Mouse (Mus musculus) megakaryocyte, embryonic 14.5 days (primary cell): ENCODE results near the gene Sec16a.

ENCODE experiments used
- FLI1 ChIP-seq: IDR thresholded peaks from 2 replicates; pipeline ENCODE4 v1.6.1; 2012; ENCODE audit warnings: low read length, inconsistent platforms, mixed read lengths
- GATA1 ChIP-seq: IDR thresholded peaks from 3 replicates; pipeline ENCODE4 v1.6.1; 2012; ENCODE audit warnings: mixed read lengths, low read length, inconsistent platforms, borderline replicate concordance

GRCm38 (mm10) chr2:26444368-26444767 is 648 bp downstream of the Sec16a start:
- TF ChIP-seq FLI1 (no peak), GATA1 (no peak)
